Mouse (Mus musculus): Measurements from ENCODE around the gene B3gnt6. TPM values are rescaled to one million over a fixed set of nuclear protein-coding genes. Genes with fewer than 3 reads are reported as not detected.

Gene B3gnt6
- polyA plus RNA-seq, 1 experiment from 2014 or later = not detected

DNA sequence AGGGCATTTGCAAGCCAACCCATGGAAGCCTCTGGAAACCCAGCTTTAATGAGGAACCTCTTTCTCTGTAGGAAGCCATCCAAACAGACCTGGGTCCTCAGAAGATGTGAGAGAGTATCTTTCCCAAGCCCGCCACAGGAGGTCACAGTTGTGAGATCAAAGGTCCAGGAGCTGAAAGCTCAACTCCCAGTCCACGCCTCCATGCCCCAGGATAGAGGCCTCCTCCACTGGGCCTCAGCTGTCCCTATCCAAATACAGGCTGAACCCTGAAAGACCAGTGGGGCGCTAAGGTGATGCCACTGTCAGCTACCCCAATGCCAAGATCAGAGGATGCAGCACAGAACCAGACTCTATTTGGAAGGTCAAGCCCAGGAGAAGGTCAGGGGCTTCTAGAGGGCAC is 56.6 kb downstream of the B3gnt6 start:
- Histone ChIP-seq H3K4me2 (no peak overlapping the region), H3K9ac (no peak overlapping the region), H3K4me3 (ENCODE audit: low read depth, low read length) (no peak overlapping the region), H3K36me3 (ENCODE audit: insufficient read depth) (no peaks in the 10 kb centered on the region), H3K27ac (ENCODE audit: low read depth) (no peak overlapping the region), H3K4me1 (ENCODE audit: insufficient read depth) (peaks cover 3% of the 10 kb centered on the region; the same call in 1 of the 2 replicates), H3K9me3 (ENCODE audit: low read depth, low read length) (no peaks in the 10 kb centered on the region), H3K27me3 (ENCODE audit: insufficient read depth, low read length) (no peaks in the 10 kb centered on the region)
- 62% methylated on average over 3 of the region's 3 CpGs for WGBS
- no peak for ATAC-seq (ENCODE audit: insufficient read depth)
- DNase-seq = no peak
- no peak for TF ChIP-seq CTCF (IDR thresholded peaks at IDR 0.05; ENCODE audit: low read depth)

Other genes starting within 250 kb of the B3gnt6 start
- 15.0 and 15.3 TPM in 2 replicates for gene Myo7a, start 80.0 kb downstream of the B3gnt6 start, polyA plus RNA-seq (2014; fragmentation: Nextera tagmentation; extraction: Ambion mirVana)
- gene Omp, start 54.0 kb downstream of the B3gnt6 start, polyA plus RNA-seq (2014; fragmentation: Nextera tagmentation; extraction: Ambion mirVana) = 0.33 TPM in 1 of 2 replicates, not detected in the other
- 4.5 and 5.4 TPM in 2 replicates for gene Capn5, start 21.2 kb downstream of the B3gnt6 start, polyA plus RNA-seq (2014; fragmentation: Nextera tagmentation; extraction: Ambion mirVana)
- gene Acer3, start 121.7 kb upstream of the B3gnt6 start, polyA plus RNA-seq (2014; fragmentation: Nextera tagmentation; extraction: Ambion mirVana) = 22.2 and 27.9 TPM in 2 replicates
- 13.8 and 15.9 TPM in 2 replicates for gene Tsku, start 161.8 kb upstream of the B3gnt6 start, polyA plus RNA-seq (2014; fragmentation: Nextera tagmentation; extraction: Ambion mirVana)
- not detected in 2 replicates for gene Gucy2d, start 240.9 kb upstream of the B3gnt6 start, polyA plus RNA-seq (2014; fragmentation: Nextera tagmentation; extraction: Ambion mirVana)